Mouse (Mus musculus) neutrophil, adult 83 days (primary cell): ENCODE measurements around the gene Card10. TPM values are rescaled to one million over a fixed set of nuclear protein-coding genes. Genes with fewer than 3 reads are reported as not detected.

Source experiments
- total RNA-seq, 2 experiments: library from RNA; stranded (reverse); gene quantifications; one replicate each; pipeline ENCODE4 v1.2.4; 2023

Card10 gene
- total RNA-seq, result 10 to 100 TPM; 32.7 to 36.8 TPM

DNA sequence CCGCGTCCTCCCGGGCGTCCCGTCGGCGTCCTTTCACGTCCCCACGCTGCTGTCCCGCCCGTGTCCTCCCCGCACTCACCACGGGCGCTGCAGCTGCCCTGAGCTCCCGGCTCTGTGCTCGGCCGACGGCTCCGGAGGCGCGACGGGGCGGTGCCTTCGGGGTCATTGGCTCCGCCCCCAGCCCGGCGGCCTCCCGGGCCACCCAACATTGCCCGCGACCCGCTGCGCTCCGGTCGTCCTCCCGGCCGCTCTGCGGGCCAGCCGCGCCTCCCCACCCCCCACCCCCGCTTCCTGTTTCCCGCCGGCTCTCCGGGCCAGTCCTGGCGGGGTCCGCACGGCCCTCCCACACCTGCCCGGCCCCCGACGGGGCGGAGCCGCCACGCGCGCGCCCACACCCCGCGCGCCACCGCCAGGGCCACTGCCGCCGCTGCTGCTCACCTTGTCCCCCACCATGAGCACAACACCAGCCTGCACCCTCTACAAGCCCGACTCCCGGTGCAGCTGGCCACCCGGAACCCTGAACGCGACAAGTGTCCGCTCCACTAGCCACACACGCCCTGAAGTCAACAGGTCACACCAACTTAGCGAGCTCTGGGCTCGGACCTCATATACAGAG is at the start of gene Card10:
Card10 (minus strand) TSS at position 267 of the 616 bp plus-strand sequence.

DNA sequence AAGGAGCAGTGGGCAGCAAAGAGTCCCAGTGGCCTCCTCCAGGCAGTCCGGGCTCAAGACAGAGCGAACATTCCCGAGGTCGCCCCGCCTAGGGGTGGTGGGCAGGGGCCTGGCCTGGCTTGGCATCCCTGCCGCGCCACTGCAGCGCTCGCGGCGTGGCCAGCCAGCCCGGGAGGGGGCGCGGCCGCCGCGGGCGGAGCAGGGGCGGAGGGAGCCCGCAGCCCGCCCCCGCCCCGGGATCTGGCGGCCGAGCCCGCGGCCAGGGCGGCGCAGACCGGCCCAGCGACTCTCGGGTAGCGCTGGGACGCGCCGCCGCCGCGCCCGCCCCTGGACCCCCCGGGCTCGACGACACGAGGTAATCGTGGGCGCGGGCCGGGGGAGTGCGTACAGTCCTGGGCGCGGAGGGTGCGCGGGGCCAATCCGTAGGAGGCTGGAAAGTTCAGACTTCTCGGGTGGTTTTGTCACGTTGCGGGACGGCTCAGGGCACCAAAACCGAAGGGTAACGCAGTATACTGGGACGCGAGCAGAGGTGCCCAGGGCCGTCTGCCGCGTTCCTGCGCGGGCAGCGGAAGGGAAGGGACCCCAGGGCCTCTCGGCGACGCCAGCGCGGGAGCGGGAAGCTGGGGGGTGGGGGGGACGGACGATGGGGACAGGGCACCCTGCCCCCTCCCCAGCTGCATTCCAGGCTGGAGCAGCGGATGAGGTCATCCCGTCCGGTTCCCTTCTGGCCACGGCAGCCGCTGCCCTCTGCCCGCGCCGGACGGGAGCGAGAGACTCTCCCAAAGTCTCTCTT is 39.7 kb upstream of the Card10 start, which contains the start of gene Cdc42ep1:
Cdc42ep1 (plus strand) TSS at position 254 of the 793 bp plus-strand sequence.

DNA sequence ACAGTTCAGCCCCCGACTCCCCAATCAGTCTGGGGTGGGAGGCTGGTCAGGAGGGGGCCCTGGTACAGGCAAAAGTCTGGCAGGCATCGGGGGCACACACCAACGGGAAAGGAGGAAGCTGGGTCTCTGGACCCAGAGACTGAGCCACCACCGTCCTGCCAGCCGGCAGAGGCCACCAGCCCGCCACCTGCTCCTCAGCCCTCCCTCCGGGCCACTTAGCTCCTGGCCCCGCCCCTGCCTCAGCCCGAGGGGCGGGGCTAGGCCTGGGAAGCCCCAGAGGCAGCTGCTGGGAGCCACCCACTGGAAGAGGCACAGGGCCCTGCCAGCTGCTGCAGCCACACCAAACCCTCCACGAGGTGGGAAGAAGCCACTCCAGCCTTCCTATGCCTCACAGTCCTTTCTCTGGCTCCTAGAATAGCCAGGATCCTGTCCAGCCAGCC is 29.5 kb downstream of the Card10 start, which contains the start of gene Mfng:
Mfng (minus strand) TSS at position 186 of the 440 bp plus-strand sequence.

Other genes with a start within 250 kb of the Card10 start
- gene Rac2, start 230.3 kb downstream of the Card10 start, total RNA-seq, result 1,000 to 10,000 TPM; 1,433 to 1,468 TPM
- gene Cyth4, start 206.0 kb downstream of the Card10 start, total RNA-seq, result 100 to 1,000 TPM; 159 to 178 TPM
- under 1 TPM; 0.11 to 0.33 TPM for gene Elfn2, start 84.3 kb downstream of the Card10 start, total RNA-seq
- 10 to 100 TPM; 13.3 to 16.6 TPM for gene Mfng, start 29.6 kb downstream of the Card10 start, total RNA-seq
- under 1 TPM; 0.22 to 0.42 TPM for gene Cdc42ep1, start 39.6 kb upstream of the Card10 start, total RNA-seq
- not detected for gene Lgals2, start 52.5 kb upstream of the Card10 start, total RNA-seq
- 10 to 100 TPM; 69.9 to 79.0 TPM for gene Gga1, start 74.1 kb upstream of the Card10 start, total RNA-seq
- gene Gm49510, start 96.6 kb upstream of the Card10 start, total RNA-seq, result 1 to 10 TPM in 1 of 2 experiments, not detected in 1; 1.1 TPM
- gene Sh3bp1, start 96.7 kb upstream of the Card10 start, total RNA-seq, result 10 to 100 TPM; 78.4 to 90.7 TPM
- gene Pdxp, start 110.9 kb upstream of the Card10 start, total RNA-seq, result 1 to 10 TPM; 2.2 to 3.2 TPM
- gene Lgals1, start 123.7 kb upstream of the Card10 start, total RNA-seq, result 100 to 1,000 TPM; 207 to 230 TPM
- gene Nol12, start 131.9 kb upstream of the Card10 start, total RNA-seq, result 10 to 100 TPM; 20.0 to 20.1 TPM
- gene Triobp, start 144.7 kb upstream of the Card10 start, total RNA-seq, result 100 to 1,000 TPM; 154 to 157 TPM
- gene H1f0, start 225.4 kb upstream of the Card10 start, total RNA-seq, result 10 to 100 TPM; 30.8 to 40.6 TPM
- gene Galr3, start 238.8 kb upstream of the Card10 start, total RNA-seq, result not detected